Mouse (Mus musculus) embryonic fibroblast, embryonic 13.5 days (primary cell): Measurements from ENCODE around the gene Khnyn. TPM values are rescaled to one million over a fixed set of nuclear protein-coding genes. Genes with fewer than 3 reads are reported as not detected.

Experiments used
- H3K27ac ChIP-seq: 2 replicates; pipeline ENCODE4 v1.5.1; 2012; ENCODE audit warnings: low read length, control low read depth, inconsistent platforms; ENCODE audit not compliant: insufficient read depth
- H3K4me1 ChIP-seq: 2 replicates; pipeline ENCODE4 v1.6.1; 2011; ENCODE audit warnings: low read length; ENCODE audit not compliant: control insufficient read depth, insufficient read depth
- H3K4me3 ChIP-seq: 2 replicates; pipeline ENCODE4 v1.5.1; 2011; ENCODE audit warnings: mild to moderate bottlenecking, control low read depth, low read length; ENCODE audit not compliant: insufficient read depth
- CTCF ChIP-seq: IDR thresholded peaks from 2 replicates; pipeline ENCODE4 v1.5.1; 2011; ENCODE audit warnings: mild to moderate bottlenecking, control low read depth, low read length, moderate library complexity, borderline replicate concordance; ENCODE audit not compliant: insufficient read depth
- POLR2A ChIP-seq: IDR thresholded peaks from 2 replicates; pipeline ENCODE4 v1.6.1; 2011; ENCODE audit warnings: low read depth, mild to moderate bottlenecking, control low read depth, low read length, moderate library complexity
- polyA plus RNA-seq: library from polyadenylated mRNA; stranded (reverse); fragments of >200 nt; gene quantifications from 2 replicates; pipeline ENCODE4 v1.2.4, GENCODE M21; 2011; ENCODE audit warnings: low read depth; ENCODE audit not compliant: missing spikeins, insufficient read length

Gene Khnyn
- polyA plus RNA-seq, 1 experiment, result 17.5 TPM

DNA sequence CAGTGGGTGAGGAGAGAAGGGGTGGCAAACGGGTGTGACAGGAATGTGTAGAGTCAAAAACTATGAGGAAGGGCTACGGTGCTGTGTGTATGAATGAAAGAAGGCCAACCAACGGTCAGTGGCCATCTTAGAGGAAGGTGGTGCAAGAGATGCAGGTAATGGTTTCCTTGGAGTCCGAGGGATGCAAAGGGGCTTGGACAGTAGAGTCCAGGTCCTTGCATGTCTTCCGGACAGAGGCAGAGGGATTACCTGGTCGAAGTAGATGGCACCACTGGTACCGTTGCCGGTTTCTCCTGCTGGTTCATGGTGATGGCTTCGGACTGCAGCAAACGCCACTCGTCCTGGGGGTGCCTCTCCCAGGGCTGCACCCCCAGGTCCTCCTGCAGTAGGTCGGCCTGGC is 1.1 kb upstream of the Khnyn start:
- TF ChIP-seq POLR2A (no peak), CTCF (no peak)
- Histone ChIP-seq H3K4me3 (no peak overlapping the region), H3K4me1 (peaks cover 3% of the 10 kb centered on the region; the same call in 1 of the 2 replicates), H3K27ac (no peak overlapping the region)

DNA sequence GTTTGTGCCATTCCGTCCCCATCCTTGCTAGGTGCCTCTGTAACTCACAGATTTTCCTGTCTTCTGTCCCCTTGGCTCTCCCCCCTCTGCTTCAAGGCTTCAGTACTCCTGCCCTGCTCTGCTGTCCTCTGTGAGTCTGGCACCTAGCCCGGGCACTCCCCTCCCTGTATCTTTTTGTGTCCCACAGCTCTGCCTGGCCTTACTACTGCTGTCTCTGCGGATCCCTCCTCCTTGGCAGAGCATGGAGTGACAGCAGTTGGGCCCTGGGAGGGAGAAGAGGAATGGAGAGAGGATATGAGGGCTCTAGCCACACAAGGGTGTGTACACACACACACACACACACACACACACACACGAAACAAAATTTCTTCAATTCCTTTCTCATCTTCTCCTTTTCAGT is 581 bp upstream of the Khnyn start, which contains the start of gene Cbln3:
Gene Cbln3, minus strand, starts transcription at position 227 of the 400 bp plus-strand sequence.
- Histone ChIP-seq H3K27ac (peak within 1 kb of the TSS; percentile 77), H3K4me3 (peak within 1 kb of the TSS; percentile 97), H3K4me1 (peaks cover 3% of the 10 kb centered on the region; the same call in 1 of the 2 replicates)
- TF ChIP-seq POLR2A (no peak), CTCF (no peak)

DNA sequence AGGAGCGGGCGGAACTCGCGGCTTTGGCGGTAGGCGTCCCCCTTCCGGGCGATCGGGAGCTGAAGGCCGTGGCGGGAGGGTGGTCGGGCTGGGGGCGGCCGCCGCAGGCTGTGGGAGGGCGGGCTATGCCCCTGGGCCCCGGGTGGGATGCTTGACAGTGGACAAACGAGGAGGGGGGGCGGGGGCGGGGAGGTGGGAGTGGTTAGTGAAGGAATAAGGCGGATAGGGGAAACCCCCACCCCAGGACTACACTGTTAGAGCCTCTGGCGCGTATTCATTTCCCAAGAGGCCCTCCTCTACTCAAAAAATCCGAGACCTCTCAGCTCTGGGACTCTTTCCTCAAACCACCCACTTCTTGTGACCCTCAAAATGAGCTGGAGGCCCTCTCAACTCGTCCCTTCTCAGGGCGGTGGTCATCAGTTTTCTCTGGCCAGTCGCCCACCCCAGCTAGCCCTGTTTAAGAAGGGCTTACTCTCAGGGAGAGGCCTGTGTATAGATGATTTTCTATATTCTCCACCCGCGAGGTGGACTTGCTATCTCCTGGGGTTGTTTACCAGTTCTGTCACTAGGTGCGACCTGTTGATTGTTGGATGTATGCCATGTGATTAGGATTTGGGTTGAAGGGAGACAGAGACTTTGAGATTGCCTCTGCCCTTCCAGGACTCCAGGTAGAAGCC is 505 bp downstream of the Khnyn start:
- Histone ChIP-seq H3K27ac (peak overlapping the region; percentile 77), H3K4me1 (peaks cover 3% of the 10 kb centered on the region; the same call in 1 of the 2 replicates), H3K4me3 (peak overlapping the region; percentile 97)
- TF ChIP-seq POLR2A, result 0 out of 2 replicates have a peak, but pooled peaks have one; percentile 38
- no peak for TF ChIP-seq CTCF

DNA sequence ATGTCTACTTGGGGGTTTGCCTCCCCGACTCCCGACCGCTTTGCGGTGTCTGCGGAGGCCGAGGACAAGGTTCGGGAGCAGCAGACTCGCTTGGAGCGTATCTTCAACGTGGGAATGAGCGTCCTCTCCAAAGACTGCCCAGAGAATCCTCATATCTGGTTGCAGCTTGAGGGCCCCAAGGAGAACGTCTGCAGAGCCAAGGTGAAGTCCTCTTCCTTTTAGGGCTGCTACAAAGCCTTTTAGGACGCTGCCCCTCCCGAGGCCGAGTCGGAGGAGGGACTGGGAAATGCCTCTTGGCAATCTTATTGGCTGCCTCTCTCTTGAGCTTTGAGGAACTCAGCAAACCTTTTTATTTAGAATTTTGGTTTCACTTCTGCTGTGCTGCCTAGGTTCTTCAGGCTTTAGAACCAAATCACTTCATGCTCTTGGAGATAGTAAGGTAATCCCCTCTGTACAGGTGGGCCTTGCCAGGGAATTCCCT is 1.1 kb downstream of the Khnyn start:
- peak; percentile 90 for TF ChIP-seq POLR2A
- TF ChIP-seq CTCF, result no peak
- Histone ChIP-seq H3K4me1 (peaks cover 3% of the 10 kb centered on the region; the same call in 1 of the 2 replicates), H3K27ac (peak overlapping the region; percentile 77), H3K4me3 (peak overlapping the region; percentile 97)

DNA sequence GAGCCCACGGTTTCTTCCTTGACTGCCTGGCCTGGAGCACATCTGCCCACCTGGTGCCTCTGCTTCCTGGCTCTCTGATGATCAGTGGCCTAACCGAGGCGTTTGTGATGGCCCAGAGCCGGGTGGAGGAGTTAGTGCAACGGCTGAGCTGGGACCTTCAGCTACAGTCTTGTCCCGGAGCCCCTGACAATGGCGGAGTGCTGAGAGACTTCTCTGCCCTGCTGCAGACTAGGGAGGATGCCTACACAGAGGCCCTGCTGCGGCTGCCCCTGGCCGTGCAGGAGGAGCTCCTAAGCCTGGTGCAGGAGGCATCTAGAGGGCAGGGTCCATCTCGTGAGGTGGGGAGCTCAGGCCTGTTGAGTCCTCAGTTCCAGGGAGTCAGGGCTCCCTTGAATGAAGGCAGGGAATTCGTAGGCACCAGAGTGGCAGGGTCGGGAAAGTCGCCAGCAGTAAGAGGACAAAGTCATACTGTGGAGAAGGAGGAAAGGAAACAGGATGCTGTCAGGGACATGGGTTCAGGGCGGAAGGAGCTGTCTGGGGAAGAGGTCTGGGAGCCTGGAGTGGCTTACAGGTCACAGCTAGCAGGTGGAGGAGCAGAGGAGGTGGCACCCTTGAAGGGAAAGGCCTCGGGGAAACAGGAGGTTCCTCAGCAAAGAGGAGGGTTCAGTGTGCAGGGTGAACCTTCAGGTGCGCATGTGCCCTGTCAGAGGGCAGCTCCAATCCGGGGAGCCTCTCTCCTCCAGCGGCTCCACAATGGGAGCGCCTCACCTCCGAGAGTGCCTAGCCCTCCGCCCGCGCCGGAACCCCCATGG is 2.0 kb downstream of the Khnyn start:
- Histone ChIP-seq H3K4me3 (peak overlapping the region; percentile 97; the same call in 1 of the 2 replicates), H3K27ac (0 out of 2 replicates have a peak overlapping the region, but pooled peaks have one; percentile 17), H3K4me1 (peaks cover 3% of the 10 kb centered on the region; the same call in 1 of the 2 replicates)
- TF ChIP-seq POLR2A, result no peak
- no peak for TF ChIP-seq CTCF

DNA sequence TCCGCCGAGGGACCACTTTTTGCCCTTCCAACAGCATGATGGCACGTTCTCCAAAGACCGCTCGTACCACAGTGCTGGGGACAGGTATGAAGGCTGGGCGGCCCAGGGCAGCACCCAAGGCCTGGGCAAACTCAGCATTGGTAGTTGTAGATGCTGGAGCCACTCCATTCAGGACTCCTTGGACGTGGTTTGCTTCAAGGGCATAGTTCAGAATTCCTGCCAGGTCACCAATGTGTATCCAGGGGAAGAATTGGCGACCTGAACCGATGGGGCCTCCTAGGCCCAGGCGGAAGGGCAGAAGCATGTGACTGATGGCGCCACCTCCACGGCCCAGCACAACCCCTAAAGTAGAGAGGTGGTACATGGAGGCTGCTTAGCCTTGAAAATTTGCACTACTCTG is 12.9 kb downstream of the Khnyn start:
- no peak overlapping the region for H3K27ac ChIP-seq
- H3K4me3 ChIP-seq, result no peak overlapping the region
- no peaks in the 10 kb centered on the region for H3K4me1 ChIP-seq
- TF ChIP-seq CTCF (no peak), POLR2A (no peak)

DNA sequence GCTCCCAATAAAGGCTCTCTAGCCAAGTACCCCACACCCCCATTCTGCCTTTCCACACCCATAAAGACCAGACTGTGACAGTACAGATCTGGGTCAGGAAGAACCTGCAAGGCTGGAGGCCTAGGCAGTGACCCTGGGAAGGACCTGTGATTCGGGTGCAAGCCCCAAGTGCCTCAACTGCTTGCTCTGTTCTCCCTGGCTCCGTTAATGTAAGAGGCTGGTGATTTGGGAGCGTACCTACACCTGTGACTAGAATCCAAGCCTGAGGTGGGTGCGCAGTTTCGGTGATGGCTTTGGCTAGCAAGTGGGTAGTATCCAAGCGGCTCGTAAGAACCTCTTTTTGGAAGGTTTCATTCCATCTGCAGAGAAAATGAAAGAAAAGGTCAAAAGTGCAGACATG is 14.2 kb downstream of the Khnyn start:
- no peak overlapping the region for H3K27ac ChIP-seq
- H3K4me3 ChIP-seq, result no peak overlapping the region
- H3K4me1 ChIP-seq, result no peaks in the 10 kb centered on the region
- TF ChIP-seq CTCF, result no peak
- 0 out of 2 replicates have a peak, but pooled peaks have one; percentile 30 for TF ChIP-seq POLR2A

DNA sequence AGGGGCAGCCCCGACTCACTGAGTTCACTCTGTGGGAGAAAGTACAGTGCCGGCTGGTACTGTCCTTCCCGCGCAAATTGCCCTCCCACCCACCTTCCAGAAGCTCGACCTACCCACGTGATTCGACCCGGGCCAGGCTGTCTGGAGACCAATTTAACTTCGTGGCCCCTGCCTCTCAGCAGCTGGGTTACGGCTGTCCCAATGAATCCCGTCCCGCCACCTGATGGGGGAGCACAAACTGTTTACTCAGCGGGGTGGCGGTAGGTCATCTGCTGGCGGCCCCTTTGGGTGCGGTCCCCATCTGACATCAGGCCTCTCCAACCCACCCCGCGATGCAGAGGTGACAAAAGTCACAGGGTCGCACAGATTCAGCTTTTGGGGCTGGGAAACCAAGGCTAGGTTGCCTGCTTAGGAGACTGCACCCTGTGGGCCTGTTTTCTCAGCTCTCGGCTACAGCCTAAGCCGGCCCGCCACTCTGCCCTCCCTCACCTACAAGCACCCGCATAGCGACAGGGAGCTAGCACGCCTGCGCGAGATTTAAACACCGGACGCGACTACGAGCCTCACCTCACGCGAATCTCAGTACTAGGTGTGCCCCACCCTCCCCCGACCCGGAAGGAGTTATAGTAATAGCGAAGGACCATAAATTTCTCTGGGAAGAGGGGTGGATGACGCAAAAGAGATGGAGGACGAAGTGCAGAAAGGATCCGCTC is 15.1 kb downstream of the Khnyn start, which contains the start of gene Sdr39u1:
Gene Sdr39u1, minus strand, starts transcription at position 593 of the 713 bp plus-strand sequence.
- Histone ChIP-seq H3K27ac (peak within 1 kb of the TSS; percentile 39), H3K4me1 (no peaks in the 10 kb centered on the region), H3K4me3 (peak within 1 kb of the TSS; percentile 23)
- no peak for TF ChIP-seq CTCF
- TF ChIP-seq POLR2A, result peak; percentile 75

DNA sequence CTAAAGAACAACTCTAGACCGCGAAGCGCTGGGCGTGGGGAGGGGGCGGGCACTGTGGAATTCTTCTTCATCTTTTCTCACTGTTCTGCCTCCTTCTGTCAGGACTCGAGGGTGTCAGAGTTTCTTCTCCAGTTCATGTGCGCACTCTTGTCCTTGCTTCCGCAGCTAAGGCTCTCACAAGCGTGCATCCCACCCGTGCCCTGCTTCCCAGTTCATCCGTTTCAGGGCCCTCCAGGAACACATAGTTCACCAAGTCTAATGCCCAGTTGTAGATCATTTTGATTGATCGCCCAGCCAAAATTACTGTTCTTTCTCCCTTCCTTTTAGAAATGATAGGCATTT is 15.6 kb downstream of the Khnyn start:
- H3K4me1 ChIP-seq, result no peaks in the 10 kb centered on the region
- H3K4me3 ChIP-seq, result peak overlapping the region; percentile 23
- TF ChIP-seq POLR2A, result no peak; the same call in none of the 2 replicates
- peak overlapping the region; percentile 38 for H3K27ac ChIP-seq
